Mouse (Mus musculus): ENCODE measurements around the gene Gm20458. TPM values are rescaled to one million over a fixed set of nuclear protein-coding genes. Genes with fewer than 3 reads are reported as not detected.

The Gm20458 gene
- 1.2 and 2.3 TPM in 2 replicates for polyA plus RNA-seq (2012)

GRCm38 (mm10) chr2:164460745-164461551 is at the start of gene Gm20458:
Gm20458 (plus strand) TSS chr2:164460967.

DNA sequence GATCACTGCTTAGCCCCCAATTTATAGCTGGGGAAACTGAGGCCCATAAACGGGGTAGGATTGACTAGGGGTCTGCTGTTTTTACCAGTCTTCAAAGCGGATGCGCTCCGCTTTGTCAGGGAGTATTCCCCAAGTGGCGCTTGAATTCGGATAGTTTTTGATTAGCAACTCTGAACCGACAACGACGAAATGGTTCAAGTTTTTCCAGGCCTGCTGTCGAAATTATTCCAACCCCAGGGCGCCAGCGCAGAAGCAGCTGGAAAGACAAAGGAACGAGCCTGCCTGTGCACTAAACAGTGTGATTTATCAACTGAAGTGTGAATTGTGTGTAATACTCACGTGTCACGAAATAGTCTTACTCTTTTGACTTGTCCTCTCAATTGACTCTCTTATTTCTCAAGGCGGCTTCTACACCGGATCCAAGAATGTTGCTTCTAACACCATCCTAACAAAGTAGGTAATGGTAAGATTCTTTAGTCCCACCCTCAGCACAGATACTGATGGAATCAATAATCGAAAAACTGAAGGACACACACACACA is 17.2 kb upstream of the Gm20458 start, which contains the start of gene Sdc4:
Gene Sdc4 (minus strand): TSS at position 428 of the 541 bp plus-strand sequence.

GRCm38 (mm10) chr2:164456864-164457300 is 3.9 kb upstream of the Gm20458 start, which contains the start of gene Sys1:
Sys1 (plus strand) TSS chr2:164456964.

DNA sequence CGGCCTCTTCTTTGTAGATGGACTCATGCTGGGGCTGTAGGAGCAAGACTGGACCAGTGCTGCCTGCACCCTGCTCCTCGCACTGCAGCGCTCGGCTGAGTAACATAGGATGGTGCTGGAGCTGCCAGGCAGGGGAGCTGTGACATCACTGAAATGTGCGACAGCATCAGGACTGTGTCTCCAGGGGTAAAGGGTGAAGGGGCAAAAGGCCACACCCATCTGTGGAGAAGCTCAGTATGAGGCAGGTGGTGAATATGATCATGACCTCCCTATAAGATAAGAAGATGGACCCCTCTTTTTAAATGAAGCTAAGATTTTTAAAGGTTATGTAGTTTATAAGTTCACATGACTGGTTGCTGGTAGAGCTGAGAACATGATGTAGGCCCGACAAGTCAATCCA is 12.9 kb downstream of the Gm20458 start, which contains the start of gene Trp53tg5:
Gene Trp53tg5 (minus strand): TSS at position 101 of the 400 bp plus-strand sequence.

GRCm38 (mm10) chr2:164485681-164486257 is 25.0 kb downstream of the Gm20458 start, which contains the start of gene Dbndd2:
Dbndd2 (plus strand) TSS chr2:164486106.

GRCm38 (mm10) chr2:164496847-164497690 is 36.3 kb downstream of the Gm20458 start, which contains the start of gene Pigt:
Pigt (plus strand) TSS chr2:164497520.

Other genes starting within 250 kb of the Gm20458 start
- not detected in 2 replicates for gene Wfdc15b, start 239.3 kb upstream of the Gm20458 start, polyA plus RNA-seq (2012)
- not detected in 2 replicates for gene Svs2, start 222.5 kb upstream of the Gm20458 start, polyA plus RNA-seq (2012)
- not detected in 2 replicates for gene Svs3b, start 204.3 kb upstream of the Gm20458 start, polyA plus RNA-seq (2012)
- gene Svs4, start 182.5 kb upstream of the Gm20458 start, polyA plus RNA-seq (2012), result not detected in 2 replicates
- not detected in 2 replicates for gene Svs3a, start 171.7 kb upstream of the Gm20458 start, polyA plus RNA-seq (2012)
- not detected in 2 replicates for gene Svs6, start 144.2 kb upstream of the Gm20458 start, polyA plus RNA-seq (2012)
- gene Svs5, start 128.2 kb upstream of the Gm20458 start, polyA plus RNA-seq (2012), result not detected in 2 replicates
- 23.0 and 53.6 TPM in 2 replicates for gene Slpi, start 71.9 kb upstream of the Gm20458 start, polyA plus RNA-seq (2012)
- not detected in 2 replicates for gene Rbpjl, start 57.8 kb upstream of the Gm20458 start, polyA plus RNA-seq (2012)
- gene Matn4, start 55.8 kb upstream of the Gm20458 start, polyA plus RNA-seq (2012), result 0.04 TPM in 1 of 2 replicates, not detected in the other
- 2.3 and 2.6 TPM in 2 replicates for gene Sdc4, start 17.1 kb upstream of the Gm20458 start, polyA plus RNA-seq (2012)
- 121 and 142 TPM in 2 replicates for gene Sys1, start 4.0 kb upstream of the Gm20458 start, polyA plus RNA-seq (2012)
- not detected in 2 replicates for gene Trp53tg5, start 12.8 kb downstream of the Gm20458 start, polyA plus RNA-seq (2012)
- gene Dbndd2, start 25.1 kb downstream of the Gm20458 start, polyA plus RNA-seq (2012), result 0.61 and 1.8 TPM in 2 replicates
- 231 and 267 TPM in 2 replicates for gene Pigt, start 36.6 kb downstream of the Gm20458 start, polyA plus RNA-seq (2012)
- 0.11 TPM in 1 of 2 replicates, not detected in the other for gene Wfdc2, start 101.4 kb downstream of the Gm20458 start, polyA plus RNA-seq (2012)
- gene Spint3, start 112.5 kb downstream of the Gm20458 start, polyA plus RNA-seq (2012), result not detected in 2 replicates
- gene Wfdc6a, start 124.5 kb downstream of the Gm20458 start, polyA plus RNA-seq (2012), result not detected in 2 replicates
- not detected in 2 replicates for gene Eppin, start 132.6 kb downstream of the Gm20458 start, polyA plus RNA-seq (2012)
- not detected in 2 replicates for gene Wfdc6b, start 152.6 kb downstream of the Gm20458 start, polyA plus RNA-seq (2012)
- not detected in 2 replicates for gene Wfdc8, start 152.7 kb downstream of the Gm20458 start, polyA plus RNA-seq (2012)
- gene Wfdc16, start 177.8 kb downstream of the Gm20458 start, polyA plus RNA-seq (2012), result 0.17 TPM in 1 of 2 replicates, not detected in the other
- gene Wfdc10, start 195.1 kb downstream of the Gm20458 start, polyA plus RNA-seq (2012), result not detected in 2 replicates
- gene Wfdc9, start 195.6 kb downstream of the Gm20458 start, polyA plus RNA-seq (2012), result not detected in 2 replicates
- gene Wfdc11, start 213.1 kb downstream of the Gm20458 start, polyA plus RNA-seq (2012), result not detected in 2 replicates
- not detected in 2 replicates for gene Wfdc13, start 224.1 kb downstream of the Gm20458 start, polyA plus RNA-seq (2012)
- not detected in 2 replicates for gene Spint4, start 237.5 kb downstream of the Gm20458 start, polyA plus RNA-seq (2012)